Mouse (Mus musculus) neural tube, embryonic 15.5 days (tissue): Measurements from ENCODE around the gene Lmnb2. TPM values are rescaled to one million over a fixed set of nuclear protein-coding genes. Genes with fewer than 3 reads are reported as not detected.

ENCODE experiments used
- ATAC-seq: fragments of 200-750 bp; cut with Nextera tagmentation; 2 replicates; pipeline ENCODE4 v1.8.0; 2017; ENCODE audit warnings: mild to moderate bottlenecking, moderate TSS enrichment, moderate library complexity; ENCODE audit not compliant: low FRiP score
- H3K27ac ChIP-seq: fragments of 300-500 bp; sonication (generic); replicated peaks from 2 replicates; pipeline ENCODE4 v1.5.1; 2015; ENCODE audit warnings: mild to moderate bottlenecking, inconsistent platforms
- H3K27me3 ChIP-seq: fragments of 300-500 bp; sonication (generic); replicated peaks from 2 replicates; pipeline ENCODE4 v1.6.1; 2015; ENCODE audit warnings: inconsistent platforms
- H3K36me3 ChIP-seq: fragments of 300-500 bp; sonication (generic); 2 replicates; pipeline ENCODE4 v1.6.1; 2015; ENCODE audit warnings: inconsistent platforms
- H3K4me1 ChIP-seq: fragments of 300-500 bp; sonication (generic); 2 replicates; pipeline ENCODE4 v1.6.1; 2015; ENCODE audit warnings: inconsistent platforms
- H3K4me2 ChIP-seq: fragments of 300-500 bp; sonication (generic); 2 replicates; pipeline ENCODE4 v1.6.1; 2015; ENCODE audit warnings: inconsistent platforms, mild to moderate bottlenecking, moderate library complexity
- H3K4me3 ChIP-seq: fragments of 300-500 bp; sonication (generic); replicated peaks from 2 replicates; pipeline ENCODE4 v1.5.1; 2015; ENCODE audit warnings: mild to moderate bottlenecking, inconsistent platforms
- H3K9ac ChIP-seq: fragments of 300-500 bp; sonication (generic); replicated peaks from 2 replicates; pipeline ENCODE4 v1.6.1; 2015; ENCODE audit warnings: mild to moderate bottlenecking, inconsistent platforms
- H3K9me3 ChIP-seq: fragments of 300-500 bp; sonication (generic); replicated peaks from 2 replicates; pipeline ENCODE4 v1.6.1; 2016; ENCODE audit warnings: inconsistent platforms
- WGBS: fragments of 180-500 bp; shearing (Covaris S2); methylation state at CpG from one replicate; pipeline ENCODE4 v1.1.7; 2015; ENCODE audit warnings: mixed read lengths; 5-methylcytosine and 5-hydroxymethylcytosine counted together
- polyA plus RNA-seq: library from polyadenylated mRNA; unstranded; fragments of >200 nt; fragmentation: Nextera tagmentation; extraction: Ambion mirVana; gene quantifications from 2 replicates; pipeline ENCODE4 v1.2.1, GENCODE M21; 2015

The Lmnb2 gene
- polyA plus RNA-seq, 1 experiment from 2014 or later = 39.9 TPM

- Histone ChIP-seq H3K36me3 (peaks cover 20% of the 10 kb centered on the region), H3K4me2 (peak overlapping the region; percentile 96; the same call in 1 of the 2 replicates), H3K27me3 (no peaks in the 10 kb centered on the region), H3K4me3 (no peak overlapping the region), H3K4me1 (peaks cover 49% of the 10 kb centered on the region), H3K27ac (peak overlapping the region; percentile 61), H3K9me3 (no peaks in the 10 kb centered on the region), H3K9ac (no peak overlapping the region)
- ATAC-seq = no peak
- 65% methylated on average over 3 of the region's 3 CpGs for WGBS
Observed at GRCm38 (mm10) chr10:80857848-80858247, 60.2 kb downstream of the Lmnb2 start.

GRCm38 (mm10) chr10:80857386-80857785 lies 60.7 kb downstream of the Lmnb2 start:
- H3K4me2 ChIP-seq = peak overlapping the region; percentile 96
- no peaks in the 10 kb centered on the region for H3K27me3 ChIP-seq
- 31% methylated on average over 8 of the region's 8 CpGs for WGBS
- H3K9ac ChIP-seq = 0 out of 2 replicates have a peak overlapping the region, but pooled peaks have one; percentile 87
- no peaks in the 10 kb centered on the region for H3K9me3 ChIP-seq
- no peak overlapping the region for H3K4me3 ChIP-seq
- no peak for ATAC-seq
- H3K27ac ChIP-seq = peak overlapping the region; percentile 61
- peaks cover 49% of the 10 kb centered on the region for H3K4me1 ChIP-seq
- peaks cover 17% of the 10 kb centered on the region for H3K36me3 ChIP-seq

DNA sequence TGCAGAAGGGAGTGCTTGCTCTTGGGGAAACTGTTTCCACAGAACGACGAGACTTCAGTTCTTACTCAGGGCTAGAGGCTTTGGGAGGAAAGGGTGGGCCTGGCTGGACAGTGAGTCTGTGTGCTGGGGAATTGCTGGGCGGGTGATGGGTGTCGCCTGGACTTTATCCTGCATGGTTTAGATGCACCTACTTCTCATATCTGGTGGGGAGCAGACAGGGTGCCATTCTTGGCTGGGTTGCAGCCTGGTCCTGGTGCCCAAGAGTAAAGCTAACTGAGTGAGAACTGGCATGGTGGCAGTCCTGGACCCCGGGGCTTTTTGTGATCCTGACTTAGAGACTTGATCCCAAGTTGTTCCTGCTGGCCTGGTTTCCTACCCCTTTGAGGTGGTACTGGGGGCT lies 61.1 kb downstream of the Lmnb2 start:
- peaks cover 17% of the 10 kb centered on the region for H3K36me3 ChIP-seq
- H3K9me3 ChIP-seq = no peaks in the 10 kb centered on the region
- WGBS = 81% methylated on average over 5 of the region's 5 CpGs
- H3K4me1 ChIP-seq = peaks cover 49% of the 10 kb centered on the region
- H3K27ac ChIP-seq = peak overlapping the region; percentile 33; the same call in 1 of the 2 replicates
- H3K4me2 ChIP-seq = peak overlapping the region; percentile 96
- H3K4me3 ChIP-seq = no peak overlapping the region
- ATAC-seq = no peak
- H3K27me3 ChIP-seq = no peaks in the 10 kb centered on the region
- H3K9ac ChIP-seq = 0 out of 2 replicates have a peak overlapping the region, but pooled peaks have one; percentile 87

DNA sequence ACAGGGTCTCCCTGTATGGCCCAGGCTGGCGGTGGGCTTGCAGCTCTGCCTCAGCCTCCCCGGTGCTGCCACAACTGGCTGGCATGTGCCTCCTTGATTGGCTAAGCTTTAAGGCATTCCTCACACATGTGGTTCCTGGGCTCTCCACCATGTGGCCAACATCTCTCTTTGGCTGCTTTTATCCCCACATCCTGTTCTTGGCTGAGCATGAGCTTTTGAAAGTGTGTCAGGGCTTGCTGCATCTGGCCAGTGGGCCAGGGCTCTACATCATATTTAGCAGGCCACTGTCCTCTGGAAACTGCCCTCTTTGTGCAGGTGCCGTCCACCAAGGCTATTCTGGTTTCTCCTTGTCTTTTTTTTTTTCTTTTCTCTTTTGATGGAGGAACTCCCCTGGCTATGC lies 61.8 kb downstream of the Lmnb2 start:
- ATAC-seq = no peak

DNA sequence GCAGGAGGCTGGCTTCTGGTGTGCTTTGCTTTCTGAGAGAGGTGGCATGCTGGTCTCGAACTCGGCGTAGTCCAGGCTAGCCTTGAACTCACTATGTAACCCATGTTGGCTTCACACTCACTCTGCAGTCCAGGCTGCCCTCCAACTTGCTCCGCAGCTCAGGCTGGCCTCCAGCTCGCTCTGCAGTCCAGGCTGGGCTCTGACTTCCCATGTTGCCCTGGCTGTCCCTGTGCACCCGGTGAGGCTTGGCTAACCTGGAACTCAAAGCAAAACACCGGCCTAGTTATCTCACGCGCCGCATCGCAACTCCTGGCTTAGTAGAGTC lies 62.3 kb downstream of the Lmnb2 start:
- WGBS = 22% methylated on average over 11 of the region's 11 CpGs
- H3K27me3 ChIP-seq = no peaks in the 10 kb centered on the region
- no peak for ATAC-seq

More for the DNA sequence above, 61.8 kb downstream of the Lmnb2 start:
- peak overlapping the region; percentile 87; the same call in 1 of the 2 replicates for H3K9ac ChIP-seq
- peak overlapping the region; percentile 96 for H3K4me2 ChIP-seq
- peaks cover 17% of the 10 kb centered on the region for H3K36me3 ChIP-seq
- H3K4me3 ChIP-seq = peak overlapping the region; percentile 82
- peaks cover 49% of the 10 kb centered on the region for H3K4me1 ChIP-seq
- 57% methylated on average over 3 of the region's 3 CpGs for WGBS
- no peak overlapping the region for H3K27ac ChIP-seq
- no peaks in the 10 kb centered on the region for H3K9me3 ChIP-seq
- H3K27me3 ChIP-seq = no peaks in the 10 kb centered on the region

GRCm38 (mm10) chr10:80854913-80855748 lies 62.9 kb downstream of the Lmnb2 start, which contains the start of the genes Lsm7 and Sppl2b:
Lsm7 (minus strand) TSS chr10:80855209.
Sppl2b (plus strand) TSS chr10:80855275.
- no peaks in the 10 kb centered on the region for H3K9me3 ChIP-seq
- H3K9ac ChIP-seq = peak within 1 kb of the TSS; percentile 87
- H3K27ac ChIP-seq = peak within 1 kb of the TSS; percentile 84
- no peaks in the 10 kb centered on the region for H3K27me3 ChIP-seq
- under 1% methylated on average over 77 of the region's 81 CpGs for WGBS
- H3K36me3 ChIP-seq = peaks cover 22% of the 10 kb centered on the region
- peak within 1 kb of the TSS; percentile 82 for H3K4me3 ChIP-seq
- ATAC-seq = peak; percentile 88
- H3K4me2 ChIP-seq = peak within 1 kb of the TSS; percentile 96
- H3K4me1 ChIP-seq = peaks cover 49% of the 10 kb centered on the region

More for the DNA sequence above, 62.3 kb downstream of the Lmnb2 start:
- H3K36me3 ChIP-seq = peaks cover 22% of the 10 kb centered on the region
- H3K9me3 ChIP-seq = no peaks in the 10 kb centered on the region
- peak overlapping the region; percentile 96 for H3K4me2 ChIP-seq
- H3K9ac ChIP-seq = peak overlapping the region; percentile 87
- H3K27ac ChIP-seq = no peak overlapping the region
- peak overlapping the region; percentile 82 for H3K4me3 ChIP-seq
- peaks cover 49% of the 10 kb centered on the region for H3K4me1 ChIP-seq

Other genes with a start within 250 kb of the Lmnb2 start
- gene Mknk2, start 240.1 kb downstream of the Lmnb2 start, polyA plus RNA-seq = 56.2 and 70.3 TPM in 2 replicates
- 53.0 and 58.8 TPM in 2 replicates for gene Mob3a, start 216.3 kb downstream of the Lmnb2 start, polyA plus RNA-seq
- 43.3 and 46.8 TPM in 2 replicates for gene Izumo4, start 216.1 kb downstream of the Lmnb2 start, polyA plus RNA-seq
- gene Ap3d1, start 176.0 kb downstream of the Lmnb2 start, polyA plus RNA-seq = 108 and 115 TPM in 2 replicates
- 19.3 and 20.3 TPM in 2 replicates for gene Dot1l, start 163.0 kb downstream of the Lmnb2 start, polyA plus RNA-seq
- gene Sf3a2, start 120.0 kb downstream of the Lmnb2 start, polyA plus RNA-seq = 53.3 and 59.8 TPM in 2 replicates
- 135 and 146 TPM in 2 replicates for gene Plekhj1, start 119.6 kb downstream of the Lmnb2 start, polyA plus RNA-seq
- gene Amh, start 113.0 kb downstream of the Lmnb2 start, polyA plus RNA-seq = not detected in 2 replicates
- gene Jsrp1, start 104.7 kb downstream of the Lmnb2 start, polyA plus RNA-seq = 1.2 and 2.5 TPM in 2 replicates
- 1,221 and 1,325 TPM in 2 replicates for gene Oaz1, start 91.6 kb downstream of the Lmnb2 start, polyA plus RNA-seq
- 14.6 and 18.6 TPM in 2 replicates for gene Lingo3, start 74.2 kb downstream of the Lmnb2 start, polyA plus RNA-seq
- 226 and 240 TPM in 2 replicates for gene Lsm7, start 63.0 kb downstream of the Lmnb2 start, polyA plus RNA-seq
- gene Sppl2b, start 63.0 kb downstream of the Lmnb2 start, polyA plus RNA-seq = 78.6 and 84.1 TPM in 2 replicates
- 0.09 and 0.35 TPM in 2 replicates for gene Tmprss9, start 46.4 kb downstream of the Lmnb2 start, polyA plus RNA-seq
- 333 and 359 TPM in 2 replicates for gene Timm13, start 17.3 kb downstream of the Lmnb2 start, polyA plus RNA-seq
- gene Gadd45b, start 11.8 kb upstream of the Lmnb2 start, polyA plus RNA-seq = 9.0 and 11.1 TPM in 2 replicates
- gene Gng7, start 96.7 kb upstream of the Lmnb2 start, polyA plus RNA-seq = 22.8 and 24.9 TPM in 2 replicates
- 55.3 and 69.4 TPM in 2 replicates for gene Diras1, start 107.4 kb upstream of the Lmnb2 start, polyA plus RNA-seq
- gene Slc39a3, start 119.2 kb upstream of the Lmnb2 start, polyA plus RNA-seq = 43.9 and 47.7 TPM in 2 replicates
- 290 and 298 TPM in 2 replicates for gene Sgta, start 141.9 kb upstream of the Lmnb2 start, polyA plus RNA-seq
- 44.3 and 52.9 TPM in 2 replicates for gene Thop1, start 151.8 kb upstream of the Lmnb2 start, polyA plus RNA-seq
- gene Creb3l3, start 180.6 kb upstream of the Lmnb2 start, polyA plus RNA-seq = 0.38 and 0.56 TPM in 2 replicates
- 227 and 241 TPM in 2 replicates for gene Map2k2, start 187.7 kb upstream of the Lmnb2 start, polyA plus RNA-seq
- 14.8 and 21.0 TPM in 2 replicates for gene Zbtb7a, start 217.0 kb upstream of the Lmnb2 start, polyA plus RNA-seq
- 52.8 and 57.3 TPM in 2 replicates for gene Pias4, start 249.7 kb upstream of the Lmnb2 start, polyA plus RNA-seq